Mouse (Mus musculus): ENCODE measurements around the gene Farsb. TPM values are rescaled to one million over a fixed set of nuclear protein-coding genes. Genes with fewer than 3 reads are reported as not detected.

The Farsb gene
- polyA plus RNA-seq, 1 experiment from 2014 or later, result 154 TPM

DNA sequence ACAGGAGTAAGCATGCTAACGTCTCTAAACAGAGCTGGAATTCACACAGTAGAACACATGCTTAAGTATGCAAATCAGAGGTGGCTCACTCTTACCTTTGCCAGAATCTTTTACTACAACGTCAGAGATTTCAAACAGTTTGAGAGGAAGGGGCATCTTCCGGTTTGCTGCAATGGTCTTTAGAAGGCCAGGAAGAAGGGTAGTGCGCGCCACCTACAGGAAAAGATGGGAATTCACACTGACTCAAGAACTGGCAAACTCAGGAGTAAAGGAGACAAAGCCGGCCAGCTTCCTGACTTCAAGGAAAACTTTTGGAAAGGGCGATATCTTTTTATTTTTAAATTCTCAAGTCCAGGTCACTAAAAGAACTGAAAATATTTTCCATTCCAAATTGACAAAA, 34.0 kb downstream of the Farsb start:
- peaks cover 46% of the 10 kb centered on the region for H3K36me3 ChIP-seq
- no peak overlapping the region for H3K4me3 ChIP-seq
- H3K27me3 ChIP-seq, result no peaks in the 10 kb centered on the region
- H3K27ac ChIP-seq (replicated peaks), result no peak overlapping the region
- 30% methylated on average over 7 of the region's 7 CpGs for WGBS
- H3K9ac ChIP-seq (replicated peaks), result no peak overlapping the region
- no peak overlapping the region for H3K4me2 ChIP-seq (replicated peaks)
- no peak; the same call in 1 of the 2 replicates for ATAC-seq (replicated peaks)
- no peaks in the 10 kb centered on the region for H3K9me3 ChIP-seq
- H3K4me1 ChIP-seq, result no peaks in the 10 kb centered on the region

DNA sequence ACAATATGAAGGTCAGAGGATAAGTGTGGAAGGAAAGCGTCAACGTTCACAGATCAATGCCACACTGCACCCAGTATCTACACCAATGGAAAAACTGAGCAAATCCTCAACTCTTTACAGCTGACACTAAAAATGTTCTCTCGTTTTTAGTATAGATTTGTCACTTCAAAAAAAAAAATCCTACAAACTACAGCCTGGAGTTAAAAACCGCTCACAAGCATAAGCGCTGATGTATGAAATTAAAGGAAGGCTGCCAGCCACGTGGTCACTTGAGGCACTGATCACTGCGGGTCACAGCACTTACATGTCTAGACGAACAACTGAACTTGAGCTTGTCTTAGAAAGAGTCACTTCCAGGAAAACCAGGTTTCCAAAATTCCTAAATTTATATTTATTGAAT, 34.8 kb downstream of the Farsb start:
- H3K4me1 ChIP-seq, result no peaks in the 10 kb centered on the region
- no peak overlapping the region for H3K9ac ChIP-seq (replicated peaks)
- peaks cover 46% of the 10 kb centered on the region for H3K36me3 ChIP-seq
- 96% methylated on average over 8 of the region's 8 CpGs for WGBS
- H3K9me3 ChIP-seq, result no peaks in the 10 kb centered on the region
- H3K27me3 ChIP-seq, result no peaks in the 10 kb centered on the region
- H3K4me3 ChIP-seq, result no peak overlapping the region
- no peak overlapping the region for H3K4me2 ChIP-seq (replicated peaks)
- H3K27ac ChIP-seq (replicated peaks), result no peak overlapping the region
- no peak for ATAC-seq (replicated peaks)

DNA sequence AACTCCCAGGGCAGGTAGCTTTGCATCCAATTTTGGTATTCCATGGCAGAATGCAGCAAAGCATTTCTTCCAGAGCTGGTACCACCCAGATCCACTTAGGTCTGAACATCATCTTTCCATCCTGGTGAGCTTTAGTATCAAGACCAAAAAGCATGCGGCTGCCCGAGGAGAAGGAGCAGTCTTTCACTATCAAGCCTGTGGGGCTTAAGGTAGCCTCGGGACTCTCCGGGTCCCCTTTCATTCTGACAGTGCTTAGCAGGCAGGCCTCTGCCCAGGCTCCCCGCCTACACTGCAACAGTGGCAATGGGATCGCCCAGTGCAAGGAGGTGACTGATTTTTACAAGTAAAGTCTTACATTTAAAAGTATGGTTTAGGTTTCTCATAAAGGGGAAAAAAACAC, 36.2 kb downstream of the Farsb start:
- H3K27ac ChIP-seq (replicated peaks), result no peak overlapping the region
- no peak overlapping the region for H3K4me3 ChIP-seq
- peaks cover 38% of the 10 kb centered on the region for H3K36me3 ChIP-seq
- no peaks in the 10 kb centered on the region for H3K9me3 ChIP-seq
- 0 out of 2 replicates have a peak overlapping the region, but pooled peaks have one; percentile 8 for H3K9ac ChIP-seq (replicated peaks)
- 84% methylated on average over 6 of the region's 6 CpGs for WGBS
- 0 out of 2 replicates have a peak, but pooled peaks cover 4% of the 10 kb centered on the region for H3K4me1 ChIP-seq
- H3K4me2 ChIP-seq (replicated peaks), result no peak overlapping the region
- ATAC-seq (replicated peaks), result no peak
- H3K27me3 ChIP-seq, result no peaks in the 10 kb centered on the region

DNA sequence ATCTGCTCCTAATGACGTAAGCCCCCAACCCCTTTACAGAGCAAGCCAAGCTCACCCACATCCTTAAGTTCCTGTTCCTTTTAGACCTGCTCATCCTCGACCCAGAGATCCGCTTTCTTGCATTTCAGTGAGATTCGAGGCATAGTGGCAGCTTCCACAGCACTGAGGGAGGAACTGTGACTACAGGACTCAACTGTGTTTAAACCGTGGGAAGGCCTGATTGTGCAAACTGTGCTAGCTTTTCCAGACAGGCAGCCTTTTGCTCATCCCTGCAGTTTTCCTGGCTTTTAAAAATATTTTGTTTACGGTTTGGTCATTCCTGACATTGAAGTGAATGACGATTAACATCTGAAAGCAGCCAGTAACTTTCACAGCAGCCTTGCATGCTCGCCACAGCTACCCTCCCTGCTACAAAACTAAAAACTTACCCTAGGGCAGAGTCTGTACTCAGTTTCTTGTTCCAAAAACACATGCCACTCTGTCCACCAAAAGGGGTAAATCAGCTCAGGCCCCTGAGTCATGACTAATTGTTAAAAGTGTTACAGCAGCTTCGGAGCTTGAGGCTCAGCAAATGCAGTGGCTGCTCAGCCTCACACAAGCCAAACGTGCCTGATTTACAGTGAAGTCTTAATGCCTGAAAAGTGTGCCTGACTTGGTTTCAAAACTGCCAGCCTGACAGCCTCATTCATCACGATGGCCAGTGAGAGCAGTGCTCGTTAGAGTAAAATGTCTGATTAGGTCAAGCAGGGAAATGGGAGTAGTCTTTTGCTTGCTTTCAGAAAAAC, 37.4 kb downstream of the Farsb start:
- peak; percentile 55 for ATAC-seq (replicated peaks)
- Histone ChIP-seq H3K4me2 (replicated peaks) (no peak overlapping the region), H3K27me3 (no peaks in the 10 kb centered on the region), H3K9ac (replicated peaks) (no peak overlapping the region), H3K27ac (replicated peaks) (no peak overlapping the region), H3K4me3 (no peak overlapping the region), H3K9me3 (no peaks in the 10 kb centered on the region), H3K36me3 (peaks cover 35% of the 10 kb centered on the region), H3K4me1 (0 out of 2 replicates have a peak, but pooled peaks cover 4% of the 10 kb centered on the region)
- WGBS, result 52% methylated on average over 12 of the region's 12 CpGs

DNA sequence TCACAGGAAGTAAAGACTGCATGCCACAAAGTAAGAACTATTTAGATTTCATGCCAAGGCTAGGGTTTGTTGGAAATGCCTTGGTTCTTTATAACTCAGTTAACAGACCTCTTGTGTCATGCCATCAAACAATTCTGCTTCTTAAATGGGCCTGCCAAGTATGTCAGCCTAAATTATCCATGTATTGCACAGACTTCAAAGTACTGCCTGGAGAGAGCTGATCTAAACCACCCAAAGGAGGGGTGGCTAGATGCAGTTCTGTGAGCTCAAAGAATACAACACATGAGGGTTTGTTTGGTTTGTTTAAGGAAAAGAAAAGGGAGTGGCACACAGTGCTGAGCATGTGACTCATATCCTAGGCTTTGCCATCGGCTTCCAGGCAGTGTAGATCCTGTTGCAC, 40.6 kb downstream of the Farsb start:
- Histone ChIP-seq H3K9me3 (no peaks in the 10 kb centered on the region), H3K27ac (replicated peaks) (no peak overlapping the region), H3K36me3 (peaks cover 34% of the 10 kb centered on the region), H3K4me2 (replicated peaks) (no peak overlapping the region), H3K4me1 (0 out of 2 replicates have a peak, but pooled peaks cover 4% of the 10 kb centered on the region), H3K4me3 (no peak overlapping the region), H3K27me3 (no peaks in the 10 kb centered on the region), H3K9ac (replicated peaks) (no peak overlapping the region)
- peak; percentile 90 for ATAC-seq (replicated peaks)
- 33% methylated on average over 1 of the region's 1 CpGs for WGBS

DNA sequence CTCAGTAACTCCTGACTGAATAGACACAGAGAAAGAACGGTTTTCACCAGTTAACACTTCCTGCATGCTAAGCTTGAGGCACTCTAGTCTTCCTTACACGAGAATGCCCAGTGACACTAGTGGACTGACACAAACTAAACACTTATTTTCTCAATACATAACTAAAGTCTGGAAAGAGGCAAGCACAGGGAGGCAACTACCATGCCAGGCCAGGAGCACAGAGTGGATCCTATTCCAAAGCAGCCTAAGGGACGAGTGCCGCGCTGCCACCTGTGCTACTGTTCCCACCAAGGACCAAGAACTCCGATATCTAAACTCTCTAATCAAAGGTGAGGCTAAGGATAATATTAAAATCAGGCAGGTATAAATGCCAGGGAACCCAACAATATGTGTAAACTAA, 42.0 kb downstream of the Farsb start:
- Histone ChIP-seq H3K9ac (replicated peaks) (no peak overlapping the region), H3K9me3 (no peaks in the 10 kb centered on the region), H3K4me3 (no peak overlapping the region), H3K27ac (replicated peaks) (no peak overlapping the region), H3K27me3 (no peaks in the 10 kb centered on the region), H3K4me1 (0 out of 2 replicates have a peak, but pooled peaks cover 4% of the 10 kb centered on the region), H3K36me3 (peaks cover 34% of the 10 kb centered on the region), H3K4me2 (replicated peaks) (no peak overlapping the region)
- no peak for ATAC-seq (replicated peaks)
- WGBS, result 94% methylated on average over 6 of the region's 6 CpGs

DNA sequence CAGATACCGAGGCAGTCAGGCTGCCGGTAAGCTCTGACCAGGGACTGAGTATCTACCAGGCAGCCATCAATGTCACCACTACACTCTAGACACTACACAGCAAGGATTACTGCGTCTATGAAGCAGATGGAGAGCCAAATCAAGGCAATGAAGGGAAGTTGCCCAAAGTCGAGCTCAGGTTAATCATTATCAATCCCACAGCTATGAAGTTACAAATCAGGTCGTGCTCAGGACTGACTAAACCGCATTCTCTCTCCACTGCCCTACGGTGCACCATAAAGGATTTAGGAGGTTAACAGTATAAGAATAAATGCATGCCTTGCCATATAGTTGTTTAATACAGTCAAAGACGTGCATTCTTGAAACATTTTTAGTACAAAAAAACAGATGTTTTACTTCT, 42.5 kb downstream of the Farsb start:
- no peak for ATAC-seq (replicated peaks)
- H3K4me3 ChIP-seq, result no peak overlapping the region
- WGBS, result 92% methylated on average over 8 of the region's 8 CpGs
- H3K4me1 ChIP-seq, result 0 out of 2 replicates have a peak, but pooled peaks cover 4% of the 10 kb centered on the region
- H3K36me3 ChIP-seq, result peaks cover 33% of the 10 kb centered on the region
- H3K27ac ChIP-seq (replicated peaks), result no peak overlapping the region
- no peaks in the 10 kb centered on the region for H3K27me3 ChIP-seq
- H3K4me2 ChIP-seq (replicated peaks), result no peak overlapping the region
- H3K9me3 ChIP-seq, result no peaks in the 10 kb centered on the region
- no peak overlapping the region for H3K9ac ChIP-seq (replicated peaks)

DNA sequence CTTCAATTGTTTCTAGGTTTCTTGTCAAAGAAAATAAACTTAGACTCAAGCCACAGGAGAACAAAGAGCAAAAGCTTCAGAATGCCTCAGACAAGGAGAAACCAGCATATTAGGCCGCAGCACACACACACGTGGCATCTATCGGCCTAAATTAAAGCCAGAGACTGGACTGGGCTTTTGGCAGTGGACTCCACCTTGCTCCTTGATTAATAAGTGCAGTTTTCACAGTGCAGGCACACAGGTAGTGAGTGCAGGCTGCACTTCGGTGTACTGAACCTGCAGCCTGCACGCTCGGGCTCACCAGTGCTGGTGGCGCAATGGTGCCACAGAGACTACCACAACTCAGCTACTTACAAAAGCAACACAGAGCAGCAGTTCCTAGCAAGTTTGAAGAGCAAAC, 45.6 kb downstream of the Farsb start:
- Histone ChIP-seq H3K9me3 (no peaks in the 10 kb centered on the region), H3K36me3 (peaks cover 21% of the 10 kb centered on the region), H3K4me2 (replicated peaks) (no peak overlapping the region), H3K9ac (replicated peaks) (no peak overlapping the region), H3K27me3 (no peaks in the 10 kb centered on the region), H3K27ac (replicated peaks) (no peak overlapping the region), H3K4me3 (no peak overlapping the region), H3K4me1 (no peaks in the 10 kb centered on the region)
- 95% methylated on average over 7 of the region's 7 CpGs for WGBS
- no peak for ATAC-seq (replicated peaks)

DNA sequence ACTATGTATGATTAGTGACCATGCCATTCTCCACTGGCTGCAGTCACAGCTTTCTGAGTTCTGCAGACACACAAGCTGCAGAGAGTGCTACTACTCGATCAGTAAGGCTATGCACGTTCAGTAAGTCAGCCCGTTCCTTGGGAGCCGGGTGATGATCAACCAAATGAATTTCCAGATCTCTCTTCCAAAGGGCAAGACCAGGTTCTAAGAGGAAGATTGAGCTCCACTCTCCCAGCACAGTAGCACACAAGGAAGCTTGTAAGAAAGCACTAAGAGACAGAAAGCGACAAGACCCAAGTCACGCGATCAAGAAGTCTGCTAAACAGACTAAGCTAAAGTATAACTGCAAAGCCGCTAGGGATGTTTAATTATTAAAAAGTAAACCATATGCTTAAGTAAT, 48.0 kb downstream of the Farsb start:
- WGBS, result 93% methylated on average over 8 of the region's 8 CpGs
- H3K9ac ChIP-seq (replicated peaks), result no peak overlapping the region
- no peaks in the 10 kb centered on the region for H3K4me1 ChIP-seq
- no peaks in the 10 kb centered on the region for H3K9me3 ChIP-seq
- no peak overlapping the region for H3K4me3 ChIP-seq
- peaks cover 21% of the 10 kb centered on the region for H3K36me3 ChIP-seq
- no peak overlapping the region for H3K27ac ChIP-seq (replicated peaks)
- no peak overlapping the region for H3K4me2 ChIP-seq (replicated peaks)
- no peak for ATAC-seq (replicated peaks)
- H3K27me3 ChIP-seq, result no peaks in the 10 kb centered on the region

DNA sequence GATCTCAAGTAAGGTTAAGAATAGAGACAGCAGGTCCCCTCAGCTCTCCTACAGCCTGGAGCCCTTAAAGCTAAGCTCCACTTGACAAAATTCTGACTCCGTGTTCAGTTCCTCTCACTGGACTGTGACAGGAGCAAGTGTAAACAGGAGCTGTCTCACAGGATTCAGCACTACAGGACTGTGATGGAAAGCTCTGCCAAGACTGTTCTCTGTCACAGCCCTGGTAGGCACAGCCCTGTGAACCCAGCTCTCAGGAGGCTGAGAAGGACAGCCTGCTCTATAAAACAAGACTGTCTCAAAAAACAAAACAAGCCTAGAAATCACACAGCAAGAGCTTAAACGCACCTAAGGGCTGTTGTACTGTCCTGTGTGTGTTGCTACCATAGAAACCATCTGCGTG, 51.5 kb downstream of the Farsb start:
- H3K9me3 ChIP-seq, result no peaks in the 10 kb centered on the region
- H3K4me3 ChIP-seq, result no peak overlapping the region
- ATAC-seq (replicated peaks), result no peak
- 79% methylated on average over 3 of the region's 3 CpGs for WGBS
- H3K9ac ChIP-seq (replicated peaks), result no peak overlapping the region
- no peaks in the 10 kb centered on the region for H3K27me3 ChIP-seq
- H3K4me2 ChIP-seq (replicated peaks), result no peak overlapping the region
- H3K27ac ChIP-seq (replicated peaks), result no peak overlapping the region
- no peaks in the 10 kb centered on the region for H3K4me1 ChIP-seq
- peaks cover 6% of the 10 kb centered on the region; the same call in 1 of the 2 replicates for H3K36me3 ChIP-seq

DNA sequence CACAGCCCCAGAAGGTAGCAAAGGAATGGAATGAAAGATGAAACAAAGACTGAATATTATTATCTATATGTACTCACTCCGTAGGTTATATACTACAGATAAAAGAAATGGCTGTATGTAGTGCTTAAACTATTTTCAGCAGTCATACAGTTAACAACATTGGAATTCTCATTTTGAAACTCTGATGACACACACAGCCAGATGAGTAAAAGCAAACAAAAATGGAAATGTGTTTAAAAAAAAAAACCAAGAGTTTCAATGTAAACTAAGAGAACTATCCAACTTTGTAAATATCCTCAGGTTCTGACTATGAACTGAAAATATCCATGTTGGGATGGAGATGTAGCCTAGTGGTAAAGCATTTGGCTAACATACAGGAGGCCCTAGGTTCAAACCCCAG, 52.3 kb downstream of the Farsb start:
- WGBS, result 98% methylated on average over 1 of the region's 1 CpGs
- no peak for ATAC-seq (replicated peaks)
- no peaks in the 10 kb centered on the region for H3K9me3 ChIP-seq
- no peak overlapping the region for H3K9ac ChIP-seq (replicated peaks)
- H3K27ac ChIP-seq (replicated peaks), result no peak overlapping the region
- no peaks in the 10 kb centered on the region for H3K27me3 ChIP-seq
- no peak overlapping the region for H3K4me3 ChIP-seq
- H3K36me3 ChIP-seq, result 0 out of 2 replicates have a peak, but pooled peaks cover 4% of the 10 kb centered on the region
- no peak overlapping the region for H3K4me2 ChIP-seq (replicated peaks)
- H3K4me1 ChIP-seq, result no peaks in the 10 kb centered on the region

DNA sequence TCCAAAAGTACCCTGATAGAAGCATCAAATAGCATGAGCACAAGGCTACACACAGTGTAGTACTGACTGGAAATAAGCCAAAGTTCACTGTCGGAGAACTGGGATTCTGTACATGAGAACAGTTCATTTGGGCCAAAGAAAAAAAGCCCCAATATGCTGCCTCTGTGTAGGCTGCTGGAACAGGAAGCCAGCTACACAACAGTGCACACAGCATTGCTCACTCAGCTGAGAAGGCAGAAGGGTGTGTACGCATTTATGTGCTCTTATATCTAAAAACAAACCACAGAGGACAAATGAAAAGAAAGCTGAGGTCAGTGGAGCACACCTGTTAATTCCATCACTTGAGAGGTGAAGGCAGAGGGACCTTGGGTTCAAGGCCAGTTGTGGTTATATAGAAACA, 52.7 kb downstream of the Farsb start:
- Histone ChIP-seq H3K9ac (replicated peaks) (no peak overlapping the region), H3K27me3 (no peaks in the 10 kb centered on the region), H3K9me3 (no peaks in the 10 kb centered on the region), H3K4me2 (replicated peaks) (no peak overlapping the region), H3K36me3 (0 out of 2 replicates have a peak, but pooled peaks cover 4% of the 10 kb centered on the region), H3K4me3 (no peak overlapping the region), H3K27ac (replicated peaks) (no peak overlapping the region), H3K4me1 (no peaks in the 10 kb centered on the region)
- 69% methylated on average over 2 of the region's 2 CpGs for WGBS
- no peak for ATAC-seq (replicated peaks)

DNA sequence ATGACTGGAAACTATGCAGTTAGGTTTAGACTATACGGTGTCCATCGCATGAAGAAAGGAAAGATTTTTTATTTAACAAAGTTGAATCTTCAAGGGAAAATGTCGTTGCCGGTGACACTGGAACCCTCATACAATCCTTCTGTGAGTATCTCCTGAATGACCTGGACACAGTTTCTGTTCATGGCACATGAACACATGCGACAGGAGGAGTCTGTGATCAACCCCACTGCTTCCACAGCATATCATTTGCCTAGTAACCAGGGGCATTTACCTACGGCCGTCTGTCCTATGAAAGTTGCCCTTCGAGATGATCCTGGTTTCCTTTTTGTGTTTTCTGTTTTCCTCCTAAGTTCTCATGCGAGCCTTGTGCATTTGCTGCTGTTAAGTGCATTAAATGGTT, 55.2 kb downstream of the Farsb start:
- 0 out of 2 replicates have a peak, but pooled peaks cover 4% of the 10 kb centered on the region for H3K36me3 ChIP-seq
- H3K4me2 ChIP-seq (replicated peaks), result no peak overlapping the region
- H3K4me3 ChIP-seq, result no peak overlapping the region
- WGBS, result 94% methylated on average over 9 of the region's 9 CpGs
- no peak for ATAC-seq (replicated peaks)
- 0 out of 2 replicates have a peak, but pooled peaks cover 4% of the 10 kb centered on the region for H3K27me3 ChIP-seq
- H3K9ac ChIP-seq (replicated peaks), result no peak overlapping the region
- peaks cover 5% of the 10 kb centered on the region for H3K4me1 ChIP-seq
- H3K27ac ChIP-seq (replicated peaks), result no peak overlapping the region
- H3K9me3 ChIP-seq, result no peaks in the 10 kb centered on the region

Measured in forebrain, embryonic 15.5 days (tissue).